Mouse (Mus musculus) left cerebral cortex, postnatal 10 days (tissue): Measurements from ENCODE around the gene Pan3. TPM values are rescaled to one million over a fixed set of nuclear protein-coding genes. Genes with fewer than 3 reads are reported as not detected.

Experiments
- DNase-seq, 2 experiments: peaks; one replicate each; pipeline ENCODE4 v3.0.0; 2021 to 2022; ENCODE audit warnings: low spot score in 2 of 2, mixed read lengths in 1 of 2; ENCODE audit errors: extremely low spot score in 1 of 2
- intact Hi-C: fragments of 180-260 bp; cut with DNase I; formaldehyde crosslinking; loops from one replicate; pipeline ENCODE4 v1.15.1; 2025
- total RNA-seq, 2 experiments: library from RNA; stranded (reverse); gene quantifications; 2 replicates each; pipeline ENCODE4 v1.2.3; 2021

Gene Pan3
- total RNA-seq, 2 experiments from 2014 or later = 85.0 to 96.8 TPM

- intact Hi-C loops = no loop called here
These were observed 41.2 kb downstream of the Pan3 start for GRCm38 (mm10) chr5:147471163-147471562.

DNA sequence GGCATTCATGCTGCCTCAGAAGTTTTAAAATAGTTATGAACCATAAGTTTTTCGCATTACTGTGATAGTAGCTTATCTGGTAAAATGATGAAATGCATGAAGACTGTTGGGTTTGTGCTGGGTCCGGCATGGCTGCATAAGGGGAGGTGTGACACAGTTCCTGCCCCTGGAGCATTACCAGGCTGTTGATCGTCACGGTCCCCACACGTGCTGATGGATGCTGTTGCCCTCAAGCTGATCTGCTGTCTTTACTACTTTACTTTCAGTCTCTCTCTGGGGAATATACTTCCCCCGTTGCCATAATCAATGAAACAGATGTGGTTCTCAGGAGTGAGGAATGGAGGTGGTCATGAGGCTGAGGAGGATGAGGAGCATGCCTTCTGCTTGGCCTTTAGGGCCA lies 43.1 kb downstream of the Pan3 start:
- intact Hi-C loops = no loop called here
- DNase-seq = no peak

More at GRCm38 (mm10) chr5:147471163-147471562, 41.2 kb downstream of the Pan3 start:
- no peak for DNase-seq

DNA sequence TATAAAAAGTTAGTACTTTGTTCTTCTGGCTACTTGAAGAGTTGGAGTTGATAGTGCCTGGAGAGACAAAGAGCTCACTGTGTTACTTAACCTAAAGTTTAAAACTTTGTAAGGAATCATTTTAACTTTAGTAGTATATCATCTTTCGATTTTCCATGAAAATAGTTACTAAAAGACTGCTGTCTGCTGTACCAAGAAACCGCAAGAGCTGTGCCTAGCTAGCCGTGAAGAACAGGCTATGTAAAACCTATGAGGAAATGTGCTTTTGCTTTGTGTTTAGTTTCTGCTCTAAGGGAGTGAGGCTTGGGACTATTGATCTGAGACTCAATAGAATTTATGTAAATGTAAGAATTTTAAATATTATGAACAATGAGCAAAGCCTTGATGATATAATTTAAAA lies 43.9 kb downstream of the Pan3 start:
- intact Hi-C loops = no loop called here
- no peak for DNase-seq

GRCm38 (mm10) chr5:147476109-147476508 lies 46.1 kb downstream of the Pan3 start:
- no peak for DNase-seq
- intact Hi-C loops = no loop called here

DNA sequence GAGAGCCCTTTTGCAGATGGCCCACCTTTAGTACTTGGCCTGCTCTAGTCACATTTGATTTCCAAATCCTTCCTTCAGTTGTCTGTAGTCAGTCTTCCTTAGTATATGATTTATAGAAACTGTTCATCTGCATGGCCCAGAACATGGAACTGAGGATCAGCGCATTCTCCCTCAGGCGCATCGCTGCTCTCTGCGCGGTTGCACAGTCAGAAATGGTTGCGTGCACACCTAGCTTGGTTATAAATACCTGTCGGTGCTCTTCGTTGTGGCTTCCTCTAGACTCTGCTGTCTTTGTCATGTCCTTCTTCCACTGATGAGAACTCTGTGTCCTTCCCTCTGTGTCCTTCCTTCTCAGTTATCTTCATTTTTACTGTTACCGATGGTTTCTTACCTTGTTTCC lies 47.1 kb downstream of the Pan3 start:
- no peak for DNase-seq
- intact Hi-C loops = no loop called here

DNA sequence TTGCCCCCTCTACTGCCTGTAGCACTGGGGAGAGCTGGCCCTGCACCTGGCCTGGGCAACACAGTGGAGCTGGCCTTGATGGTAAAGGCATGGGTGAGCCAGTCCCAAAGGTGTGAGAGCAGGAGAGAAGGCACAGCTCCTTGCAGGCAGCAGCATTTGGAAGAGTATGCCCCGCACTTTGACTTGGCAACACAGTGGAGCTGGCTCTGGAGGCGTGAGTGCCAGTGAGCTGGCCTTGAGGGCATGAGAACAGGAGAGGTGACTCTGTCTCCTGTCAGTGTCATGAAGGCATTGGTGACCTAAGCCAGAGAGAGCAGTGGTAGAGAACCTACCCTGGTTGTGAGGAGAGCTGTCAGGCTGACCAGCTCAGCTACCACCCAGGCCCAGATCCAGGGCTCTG lies 49.4 kb downstream of the Pan3 start:
- no peak for DNase-seq
- intact Hi-C loops = no loop called here

DNA sequence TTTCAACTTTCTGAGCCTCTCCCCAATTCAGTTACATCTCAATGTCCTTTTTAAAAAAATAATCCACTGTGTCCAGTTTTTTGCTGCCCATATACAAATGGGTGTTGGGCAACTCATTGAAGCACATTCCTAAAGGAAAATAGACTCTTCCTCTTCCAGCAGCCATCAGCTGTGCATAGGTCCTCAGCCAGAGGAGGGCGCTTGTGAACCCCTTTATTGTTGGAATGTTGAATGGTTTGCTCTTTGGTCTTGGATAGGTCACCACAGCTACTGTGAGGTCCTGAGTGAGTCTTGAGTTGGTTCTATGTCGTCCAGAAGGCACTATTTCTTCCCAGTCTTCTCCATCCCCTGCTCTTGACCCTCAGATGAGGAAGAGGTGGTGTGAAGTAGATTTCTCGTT lies 54.2 kb downstream of the Pan3 start:
- intact Hi-C loops = no loop called here
- DNase-seq = no peak

GRCm38 (mm10) chr5:147489226-147489625 lies 59.3 kb downstream of the Pan3 start:
- intact Hi-C loops = no loop called here
- DNase-seq = no peak

GRCm38 (mm10) chr5:147490907-147491306 lies 60.9 kb downstream of the Pan3 start:
- intact Hi-C loops = no loop called here
- no peak for DNase-seq

- intact Hi-C loops = no loop called here
- DNase-seq = no peak
These were observed 62.5 kb downstream of the Pan3 start for GRCm38 (mm10) chr5:147492511-147492910.

DNA sequence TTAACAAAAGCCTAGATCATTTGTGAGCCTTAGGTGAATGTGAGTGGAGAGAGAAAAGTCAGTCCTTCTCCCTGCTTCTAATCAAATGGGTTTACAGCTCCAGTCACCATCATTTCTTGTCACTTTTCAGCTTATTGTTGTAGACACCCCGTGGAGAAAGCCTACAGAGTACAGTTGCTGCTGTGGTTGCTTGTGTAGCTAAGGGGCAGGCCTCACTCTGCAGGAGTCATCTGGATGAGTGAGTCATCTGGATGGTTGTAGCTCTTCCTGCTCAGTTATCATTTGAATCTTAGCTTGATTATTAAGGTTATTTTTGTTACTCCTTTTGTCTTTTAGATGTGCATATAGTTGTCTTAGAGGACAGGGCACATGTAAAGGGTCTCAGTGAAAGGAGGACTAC lies 63.2 kb downstream of the Pan3 start:
- intact Hi-C loops = no loop called here
- DNase-seq = no peak

DNA sequence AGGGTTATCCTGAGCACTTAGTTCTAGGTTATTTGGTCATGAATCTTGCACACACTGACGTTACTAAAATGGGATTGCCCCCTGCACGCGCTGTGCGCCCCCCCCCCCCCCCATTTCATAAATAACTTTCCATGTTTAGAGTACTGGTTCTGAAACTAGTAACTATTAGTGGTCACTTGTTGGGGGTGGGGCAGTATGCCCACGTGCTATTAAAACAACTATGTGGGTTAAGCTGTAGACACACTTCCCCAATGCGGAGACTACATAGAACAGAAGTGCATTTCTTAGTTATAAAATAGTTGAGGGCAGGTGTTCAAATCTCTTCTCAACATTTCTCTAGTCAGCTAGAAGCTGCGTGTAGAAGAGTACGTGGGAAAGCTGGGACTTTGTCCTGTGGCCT lies 63.7 kb downstream of the Pan3 start:
- DNase-seq = no peak
- intact Hi-C loops = no loop called here

DNA sequence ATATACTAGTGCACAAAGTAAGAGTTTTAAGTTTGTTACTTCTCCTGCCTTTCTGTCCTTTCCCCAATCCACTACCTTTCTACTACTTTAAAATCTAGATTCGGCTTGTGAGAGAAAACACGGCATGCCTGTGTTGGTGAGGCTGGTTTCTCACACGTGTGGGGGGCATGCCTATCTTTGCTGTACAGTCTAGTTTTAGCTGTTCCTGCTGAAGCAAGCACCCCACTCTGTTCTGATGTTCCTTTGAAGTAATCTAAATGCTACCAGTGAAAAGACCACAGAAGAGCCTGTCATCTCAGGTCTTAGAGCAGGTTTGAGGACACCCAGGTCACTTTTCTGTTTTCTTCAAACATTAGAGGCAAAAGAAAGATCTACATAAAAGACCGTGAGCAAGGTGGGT lies 64.4 kb downstream of the Pan3 start:
- intact Hi-C loops = no loop called here
- no peak for DNase-seq

DNA sequence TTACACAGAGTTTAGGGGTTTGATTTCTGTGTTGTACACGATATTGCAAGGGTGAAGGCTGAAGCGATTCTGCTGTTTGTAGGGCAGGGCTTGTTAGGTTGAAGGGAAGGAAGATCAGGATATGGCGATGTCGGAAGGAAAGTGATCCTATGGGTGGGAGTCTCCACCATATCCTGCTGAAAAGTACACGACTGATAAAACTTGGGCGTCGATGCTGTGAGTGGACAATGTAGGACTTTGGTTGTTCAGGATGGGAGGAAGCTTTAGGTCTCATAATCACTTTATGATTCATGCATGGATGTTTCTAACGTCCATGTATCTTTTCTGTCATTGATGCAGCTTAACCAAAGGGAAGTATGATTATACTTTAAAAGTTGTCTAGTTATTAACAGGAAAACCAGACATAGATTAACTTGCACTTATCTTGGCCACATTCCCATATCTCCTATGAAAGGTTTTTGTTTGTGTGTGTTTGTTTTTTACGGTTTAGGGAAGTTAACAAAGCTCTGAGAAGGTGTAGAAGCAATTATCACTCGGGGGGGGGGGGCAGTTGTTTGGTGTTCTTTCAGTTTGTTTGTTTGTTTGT lies 64.9 kb downstream of the Pan3 start:
- no peak for DNase-seq

DNA sequence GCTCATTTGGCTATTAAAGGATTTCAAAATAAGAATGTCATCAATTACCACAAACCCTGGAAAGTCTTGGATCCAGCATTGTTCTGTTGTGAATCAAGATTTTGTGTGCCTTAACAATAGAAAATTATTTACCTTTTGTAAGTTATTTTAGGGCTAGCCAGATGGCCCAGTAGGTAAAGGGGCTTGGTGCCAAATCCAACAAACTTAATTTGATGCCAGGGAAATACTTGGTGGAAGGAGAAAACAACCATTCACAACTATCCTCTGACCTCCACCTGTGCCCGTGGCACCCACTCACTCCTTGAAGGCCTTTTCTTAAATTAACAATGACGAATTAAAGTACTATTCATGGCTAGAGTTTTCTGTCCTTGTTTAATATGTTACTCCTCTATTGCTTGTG lies 66.0 kb downstream of the Pan3 start:
- no peak for DNase-seq
- intact Hi-C loops = no loop called here

More for the DNA sequence above, 64.9 kb downstream of the Pan3 start:
- intact Hi-C loops = no loop called here

DNA sequence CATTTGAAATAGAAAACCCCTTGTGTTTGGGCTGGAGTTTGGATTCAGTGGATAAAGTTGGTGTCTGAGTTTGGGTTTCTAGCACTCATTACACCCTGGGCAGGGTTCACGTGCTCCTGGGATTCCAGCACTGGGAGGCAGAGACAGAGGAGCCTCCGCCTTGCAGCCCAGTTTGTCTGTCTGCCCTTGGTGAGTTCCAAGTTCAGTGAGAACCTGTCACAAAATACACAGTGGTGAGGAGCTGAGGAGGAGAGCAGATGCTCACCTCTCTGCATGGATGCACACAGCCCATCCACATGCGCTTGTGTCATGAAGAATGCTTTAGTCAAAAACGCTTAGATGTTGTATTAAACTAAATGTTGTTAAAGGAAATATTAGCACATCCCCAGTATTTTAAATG lies 67.0 kb downstream of the Pan3 start:
- intact Hi-C loops = no loop called here
- DNase-seq = no peak

DNA sequence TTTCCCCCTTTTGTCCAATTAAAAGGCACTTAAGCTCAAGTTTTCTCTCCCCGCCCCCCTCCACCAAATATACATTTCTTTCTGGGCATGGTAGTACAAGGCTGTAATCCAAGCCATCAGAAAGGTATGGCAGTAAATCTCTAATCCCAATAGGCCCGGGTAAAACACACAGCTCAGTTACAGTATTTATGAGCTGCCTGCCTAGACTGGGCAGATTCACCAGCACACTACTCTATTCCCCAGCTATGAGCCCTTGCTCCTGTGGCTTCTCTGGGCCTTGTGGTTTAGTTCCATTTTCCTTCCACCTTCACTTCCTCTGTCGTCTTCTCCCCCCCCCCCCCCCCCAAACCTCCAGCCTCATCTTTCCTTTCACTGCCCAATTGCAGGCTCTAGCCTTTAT lies 67.8 kb downstream of the Pan3 start:
- no peak for DNase-seq
- intact Hi-C loops = no loop called here

DNA sequence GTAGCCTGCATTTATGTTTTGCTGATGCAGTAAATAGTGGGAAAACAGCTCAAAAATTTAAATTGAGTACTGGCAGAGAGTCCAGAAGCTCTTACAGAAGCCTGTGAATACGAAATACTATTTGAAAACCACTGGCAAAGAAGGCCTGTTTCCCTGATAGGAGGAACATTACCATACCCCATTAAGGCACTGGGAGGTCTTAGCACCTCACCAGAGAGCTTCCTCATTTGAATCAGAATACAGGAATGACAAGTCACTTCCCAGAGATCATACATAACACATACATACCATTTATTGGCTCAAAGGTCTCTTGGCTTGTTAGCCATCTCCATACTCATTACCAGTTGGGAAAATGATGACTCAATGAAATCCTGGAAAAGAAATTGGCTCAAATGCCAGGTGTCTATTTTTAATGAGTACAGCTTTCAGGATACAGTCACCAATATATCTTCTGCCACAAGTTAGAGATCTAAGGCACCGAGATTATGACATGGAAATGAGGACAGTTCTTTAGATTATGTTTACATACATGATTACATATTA lies 71.6 kb downstream of the Pan3 start:
- intact Hi-C loops = no loop called here
- no peak for DNase-seq

DNA sequence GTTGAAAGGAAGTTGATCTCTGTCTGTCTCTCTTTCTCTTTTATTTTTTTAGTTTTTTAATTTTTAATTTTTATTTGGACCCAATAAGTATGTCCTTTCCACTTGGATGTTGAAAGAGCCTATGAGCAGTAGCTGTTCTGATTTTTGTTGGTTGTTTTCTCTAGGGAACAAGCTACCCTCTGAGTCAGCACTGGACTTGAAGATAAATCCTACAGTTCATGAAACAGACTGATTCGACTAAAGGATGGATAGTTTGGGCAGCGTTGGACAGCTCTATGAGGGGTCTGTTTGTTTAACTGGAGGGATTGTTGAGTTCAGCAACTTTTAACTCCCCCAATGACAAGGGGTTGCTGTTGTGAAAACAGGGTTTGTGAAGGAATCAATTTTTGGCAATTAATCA lies 73.0 kb downstream of the Pan3 start:
- no peak for DNase-seq
- intact Hi-C loops = no loop called here

DNA sequence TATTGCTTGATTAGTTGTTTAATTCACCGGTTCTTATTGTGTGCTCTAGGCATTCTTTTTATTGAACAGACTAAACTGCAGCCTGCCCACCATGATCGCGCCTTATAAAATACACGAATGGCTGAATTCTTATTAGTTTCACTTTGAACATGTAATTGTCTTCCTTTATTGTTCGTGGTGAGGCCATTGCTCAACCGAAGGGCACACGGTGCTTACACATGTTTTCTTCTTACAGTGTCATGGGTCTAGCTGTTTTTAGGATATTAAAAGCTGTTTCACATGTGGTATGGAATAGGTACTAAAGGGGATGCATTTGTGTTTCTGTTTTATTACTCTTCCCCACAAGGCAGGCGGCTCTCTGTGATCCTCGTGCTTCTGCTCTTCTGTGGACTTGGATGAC lies 81.4 kb downstream of the Pan3 start:
- intact Hi-C loops = no loop called here
- DNase-seq = no peak

GRCm38 (mm10) chr5:147527006-147527405 lies 97.0 kb downstream of the Pan3 start:
- no peak for DNase-seq

More at GRCm38 (mm10) chr5:147527006-147527405, 97.0 kb downstream of the Pan3 start:
- intact Hi-C loops = no loop called here
